In the genomic region with DNA sequence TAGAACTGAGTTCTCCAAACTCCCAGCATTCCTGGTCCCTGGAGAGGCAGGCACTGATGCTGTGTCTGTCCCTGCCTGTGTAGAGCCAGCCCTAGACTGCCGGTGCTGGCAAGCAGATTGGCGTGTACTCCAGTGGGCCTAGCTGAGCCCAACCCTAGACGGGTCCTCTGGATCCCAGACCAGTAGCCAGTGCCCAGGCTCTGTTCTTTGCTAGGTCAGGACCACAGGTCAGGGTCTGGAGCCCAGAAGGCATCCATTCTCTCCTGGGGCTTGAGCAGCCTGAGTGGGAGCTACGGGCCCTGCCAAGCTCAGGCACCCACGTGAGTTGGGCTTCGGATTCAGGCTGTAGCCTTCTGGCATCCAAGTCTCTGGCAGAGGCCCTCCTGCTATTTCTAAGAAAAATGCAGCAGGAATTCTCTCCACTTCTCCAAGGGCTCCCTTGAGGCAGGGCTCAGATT, we compare ENCODE assay signal across 8 mouse cellular contexts. TPM values are rescaled to one million over a fixed set of nuclear protein-coding genes. Genes with fewer than 3 reads are reported as not detected.
DNase-seq lines count a peak whose midpoint lies in the region; ATAC-seq and TF ChIP-seq lines count a peak whose summit lies in the region.

No protein-coding gene starts in this region.

- intact Hi-C loops in left cerebral cortex, postnatal 4 days (cut with DNase I), result no loop called here
- intact Hi-C loops in left cerebral cortex, adult 2 months (cut with DNase I), result no loop called here

- peak overlapping the region; percentile 26 to 41; a peak in 3 of 4 replicates for H3K27ac ChIP-seq in heart, embryonic 14.5 days (replicated peaks in 1 of 2; ENCODE audit: control insufficient read depth in 1 of 2, insufficient read depth in 1 of 2, low read depth in 2 of 2, low read length in 2 of 2)
- H3K27ac ChIP-seq in left cerebral cortex, adult 2 months, result peak overlapping the region; percentile 73
- H3K27ac ChIP-seq in neural tube, embryonic 11.5 days (ENCODE audit: low read depth, low read length), result no peak overlapping the region

- no peak overlapping the region for H3K4me2 ChIP-seq in heart, embryonic 14.5 days (ENCODE audit: low read length)
- no peak overlapping the region for H3K4me2 ChIP-seq in neural tube, embryonic 11.5 days (ENCODE audit: low read depth)

- no peak overlapping the region for H3K9ac ChIP-seq in heart, embryonic 14.5 days (ENCODE audit: low read length)
- H3K9ac ChIP-seq in neural tube, embryonic 11.5 days (ENCODE audit: low read length), result no peak overlapping the region

- no peak for ATAC-seq in heart, embryonic 14.5 days (ENCODE audit: insufficient number of reproducible peaks, insufficient read depth, low FRiP score, low read depth)
- ATAC-seq in neural tube, embryonic 11.5 days (ENCODE audit: insufficient read depth, low FRiP score, low TSS enrichment), result no peak
- ATAC-seq in monocyte, adult 5-6 weeks (replicated peaks; ENCODE audit: insufficient number of reproducible peaks, low FRiP score, low TSS enrichment, poor library complexity, severe bottlenecking), result no peak

- 32% methylated on average over 6 of the region's 6 CpGs for WGBS in heart, embryonic 14.5 days
- 30% methylated on average over 6 of the region's 6 CpGs for WGBS in neural tube, embryonic 11.5 days

- H3K27me3 ChIP-seq in heart, embryonic 14.5 days (ENCODE audit: control insufficient read depth, insufficient read depth, low read length), result peaks cover under 1% of the 10 kb centered on the region; the same call in 1 of the 2 replicates
- H3K27me3 ChIP-seq in neural tube, embryonic 11.5 days (ENCODE audit: control insufficient read depth, insufficient read depth, low read length), result no peaks in the 10 kb centered on the region

- peaks cover 37 to 46% of the 10 kb centered on the region in 2 experiments for H3K4me1 ChIP-seq in heart, embryonic 14.5 days (ENCODE audit: control insufficient read depth in 2 of 2, insufficient read depth in 2 of 2, low read length in 2 of 2)
- peaks cover 39% of the 10 kb centered on the region for H3K4me1 ChIP-seq in neural tube, embryonic 11.5 days (ENCODE audit: control insufficient read depth, insufficient read depth, low read length)

- no peaks in the 10 kb centered on the region for H3K9me3 ChIP-seq in heart, embryonic 14.5 days (ENCODE audit: control insufficient read depth, low read length)
- H3K9me3 ChIP-seq in neural tube, embryonic 11.5 days (ENCODE audit: control insufficient read depth, low read length), result no peaks in the 10 kb centered on the region

- H3K36me3 ChIP-seq in heart, embryonic 14.5 days (ENCODE audit: control insufficient read depth, insufficient read depth, low read length), result peaks cover 3% of the 10 kb centered on the region; the same call in 1 of the 2 replicates
- no peaks in the 10 kb centered on the region; the same call in 1 of the 2 replicates for H3K36me3 ChIP-seq in neural tube, embryonic 11.5 days (ENCODE audit: control insufficient read depth, insufficient read depth, low read length)

- DNase-seq in left cerebral cortex, adult 11 months (ENCODE audit: low spot score), result peak; percentile 36
- no peak for DNase-seq in left cerebral cortex, postnatal 4 days
- DNase-seq in fibroblast of lung, adult 2 months (ENCODE audit: low read depth), result peak; percentile 78
- DNase-seq in left cerebral cortex, adult 2 months (ENCODE audit: extremely low spot score in 1 of 2, low spot score in 2 of 2), result peak; percentile 50 to 60
- peak; percentile 31 for DNase-seq in neural tube, embryonic 11.5 days (ENCODE audit: low spot score)
- no peak for DNase-seq in thymus, adult 18-20 months

- H3K4me3 ChIP-seq in heart, embryonic 14.5 days (ENCODE audit: control insufficient read depth in 1 of 2, insufficient read depth in 1 of 2, low read depth in 1 of 2, low read length in 2 of 2), result no peak overlapping the region
- no peak overlapping the region for H3K4me3 ChIP-seq in left cerebral cortex, adult 2 months
- no peak overlapping the region for H3K4me3 ChIP-seq in neural tube, embryonic 11.5 days (ENCODE audit: low read depth, low read length)

- TF ChIP-seq CTCF in left cerebral cortex, adult 2 months (IDR thresholded peaks at IDR 0.05), result no peak

RNA-seq across cellular contexts. Expression of gene Sema3f, which starts 10.1 kb away (rescaled TPM):
- total RNA-seq in left cerebral cortex, postnatal 4 days (2021), result 10 to 100 TPM; 44.6 to 52.6 TPM
- polyA plus RNA-seq in heart, embryonic 14.5 days (2014; fragmentation: Nextera tagmentation; extraction: Ambion mirVana), result 4.6 and 6.2 TPM in 2 replicates
- total RNA-seq in left cerebral cortex, adult 2 months (2021), result 10 to 100 TPM; 17.3 to 17.7 TPM
- 15.3 and 17.0 TPM in 2 replicates for polyA plus RNA-seq in neural tube, embryonic 11.5 days (2014; fragmentation: Nextera tagmentation; extraction: Ambion mirVana)
- not detected in 3 replicates for total RNA-seq in monocyte, adult 5-6 weeks (2017)

RNA-seq across cellular contexts. Expression of gene Gnat1, which starts 20.6 kb away (rescaled TPM):
- 1 to 10 TPM in 1 of 2 experiments, under 1 TPM in 1; 0.30 to 1.1 TPM for total RNA-seq in left cerebral cortex, postnatal 4 days (2021)
- 0.63 and 1.7 TPM in 2 replicates for polyA plus RNA-seq in heart, embryonic 14.5 days (2014; fragmentation: Nextera tagmentation; extraction: Ambion mirVana)
- under 1 TPM in 1 of 2 experiments, not detected in 1; 0.18 TPM for total RNA-seq in left cerebral cortex, adult 2 months (2021)
- 1.9 and 2.4 TPM in 2 replicates for polyA plus RNA-seq in neural tube, embryonic 11.5 days (2014; fragmentation: Nextera tagmentation; extraction: Ambion mirVana)
- total RNA-seq in monocyte, adult 5-6 weeks (2017), result 1.8 TPM in 1 of 3 replicates, not detected in the others

RNA-seq across cellular contexts. Expression of gene Slc38a3, which starts 30.8 kb away (rescaled TPM):
- 10 to 100 TPM; 65.0 to 68.4 TPM for total RNA-seq in left cerebral cortex, postnatal 4 days (2021)
- polyA plus RNA-seq in heart, embryonic 14.5 days (2014; fragmentation: Nextera tagmentation; extraction: Ambion mirVana), result 2.7 TPM in 2 replicates
- total RNA-seq in left cerebral cortex, adult 2 months (2021), result 10 to 100 TPM; 74.7 to 76.2 TPM
- polyA plus RNA-seq in neural tube, embryonic 11.5 days (2014; fragmentation: Nextera tagmentation; extraction: Ambion mirVana), result 6.8 and 7.2 TPM in 2 replicates
- not detected in 3 replicates for total RNA-seq in monocyte, adult 5-6 weeks (2017)

Comparison
In these comparisons a context has a peak if more than half of its experiments do, and no peak if none do; other contexts are left out.
1. DNase-seq: peak in left cerebral cortex, adult 11 months (single experiment), fibroblast of lung, adult 2 months (single experiment), left cerebral cortex, adult 2 months (2 of 2) and neural tube, embryonic 11.5 days (single experiment); none in left cerebral cortex, postnatal 4 days (single experiment) and thymus, adult 18-20 months (0 of 2).
2. RNA of gene Sema3f, which starts 10.1 kb away (total RNA-seq): 44.6 to 52.6 TPM in left cerebral cortex, postnatal 4 days and 17.3 to 17.7 TPM in left cerebral cortex, adult 2 months; not detected in monocyte, adult 5-6 weeks; every median in the first group is over 10 times any median in the second.
3. RNA of gene Slc38a3, which starts 30.8 kb away (total RNA-seq): 74.7 to 76.2 TPM in left cerebral cortex, adult 2 months and 65.0 to 68.4 TPM in left cerebral cortex, postnatal 4 days; not detected in monocyte, adult 5-6 weeks; every median in the first group is over 10 times any median in the second.